Mouse (Mus musculus) small intestine, adult 2 months (tissue): ENCODE measurements around the gene Ccdc78.

Experiments
- CTCF ChIP-seq: fragments of 200-500 bp; IDR thresholded peaks from 2 replicates; pipeline ENCODE4 v1.5.1; 2012; ENCODE audit warnings: low read depth, mild to moderate bottlenecking, control low read depth, inconsistent platforms, low read length, moderate library complexity, mixed read lengths; ENCODE audit not compliant: insufficient replicate concordance, insufficient read length; ENCODE audit errors: extremely low read depth
- POLR2A ChIP-seq: fragments of 200-500 bp; IDR thresholded peaks from 2 replicates; pipeline ENCODE4 v1.6.1; 2012; ENCODE audit warnings: low read depth, mild to moderate bottlenecking, control low read depth, inconsistent platforms, low read length, moderate library complexity

GRCm38 (mm10) chr17:25783086-25783485, 3.3 kb upstream of the Ccdc78 start:
- TF ChIP-seq POLR2A: no peak
- no peak for TF ChIP-seq CTCF
